Mouse (Mus musculus): ENCODE data around the gene Tgfbr2. TPM values are rescaled to one million over a fixed set of nuclear protein-coding genes. Genes with fewer than 3 reads are reported as not detected.
A peak's percentile ranks its signal among the peaks of the same experiment; 100 is the strongest.

Gene Tgfbr2
- polyA plus RNA-seq, 1 experiment from 2014 or later: 10.3 TPM

DNA sequence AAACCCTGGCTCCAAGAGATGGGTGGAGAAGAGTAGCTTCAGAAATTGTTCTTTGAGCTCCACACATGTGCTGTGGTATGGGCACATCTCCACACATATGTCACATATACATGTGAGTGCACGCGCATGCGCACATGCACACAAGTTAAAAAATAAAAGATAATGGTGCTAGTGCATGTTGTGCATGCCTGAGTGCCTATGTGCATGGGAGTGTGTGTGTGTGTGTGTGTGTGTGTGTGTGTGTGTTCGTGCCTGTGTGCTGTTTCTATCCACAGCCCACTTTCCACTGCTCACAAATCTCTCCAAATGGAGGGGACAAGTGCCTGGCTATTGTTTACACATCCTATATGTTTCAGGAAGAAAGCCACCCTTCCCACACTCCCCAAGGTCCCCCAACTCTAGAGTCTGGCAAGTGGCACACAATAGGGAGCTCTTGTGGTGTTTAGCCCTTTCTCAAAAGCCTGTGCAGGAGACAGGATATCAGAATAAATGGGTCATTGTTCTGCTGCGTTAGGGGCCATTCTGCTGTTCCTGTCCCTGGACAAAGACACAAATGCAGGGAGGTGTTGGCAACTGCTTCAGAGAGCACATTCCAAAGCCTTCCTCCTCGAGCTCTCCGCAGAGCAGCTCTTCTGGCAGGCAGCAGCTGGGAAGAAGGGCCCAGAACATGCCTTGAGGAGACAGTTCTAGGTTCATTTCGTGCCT is 37.9 kb upstream of the Tgfbr2 start:
- Histone ChIP-seq H3K9ac (no peak overlapping the region), H3K27me3 (no peaks in the 10 kb centered on the region), H3K4me2 (no peak overlapping the region), H3K4me1 (replicated peaks) (peaks cover 18% of the 10 kb centered on the region), H3K9me3 (no peaks in the 10 kb centered on the region), H3K27ac (replicated peaks) (peak overlapping the region; percentile 33; the same call in 1 of the 2 replicates), H3K4me3 (no peak overlapping the region), H3K36me3 (no peaks in the 10 kb centered on the region)
- 54% methylated on average over 8 of the region's 8 CpGs for WGBS
- ATAC-seq (ENCODE audit: low read depth): no peak

DNA sequence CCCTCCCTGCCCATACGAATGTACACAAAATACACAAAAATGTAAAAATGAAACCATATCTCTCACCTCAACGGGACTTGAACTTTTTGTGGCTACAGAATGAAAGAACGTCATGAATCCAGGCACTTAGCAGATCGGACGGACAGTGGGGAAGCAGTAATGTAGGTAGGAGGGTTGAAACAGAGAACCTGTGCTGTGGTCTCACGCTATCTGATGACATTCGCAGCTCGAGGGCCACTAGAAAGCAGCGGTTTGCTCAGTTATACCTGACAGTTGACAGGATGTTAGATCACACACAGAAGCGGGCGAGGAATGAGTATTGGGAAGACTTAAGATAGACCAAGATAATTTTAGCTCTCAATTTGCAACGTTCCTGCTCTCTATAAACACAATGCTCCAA is 36.9 kb upstream of the Tgfbr2 start:
- ATAC-seq (ENCODE audit: low read depth): no peak
- Histone ChIP-seq H3K36me3 (no peaks in the 10 kb centered on the region), H3K9me3 (no peaks in the 10 kb centered on the region), H3K9ac (no peak overlapping the region), H3K4me3 (no peak overlapping the region), H3K27ac (replicated peaks) (no peak overlapping the region), H3K27me3 (no peaks in the 10 kb centered on the region), H3K4me1 (replicated peaks) (peaks cover 20% of the 10 kb centered on the region), H3K4me2 (no peak overlapping the region)
- 87% methylated on average over 12 of the region's 12 CpGs for WGBS

DNA sequence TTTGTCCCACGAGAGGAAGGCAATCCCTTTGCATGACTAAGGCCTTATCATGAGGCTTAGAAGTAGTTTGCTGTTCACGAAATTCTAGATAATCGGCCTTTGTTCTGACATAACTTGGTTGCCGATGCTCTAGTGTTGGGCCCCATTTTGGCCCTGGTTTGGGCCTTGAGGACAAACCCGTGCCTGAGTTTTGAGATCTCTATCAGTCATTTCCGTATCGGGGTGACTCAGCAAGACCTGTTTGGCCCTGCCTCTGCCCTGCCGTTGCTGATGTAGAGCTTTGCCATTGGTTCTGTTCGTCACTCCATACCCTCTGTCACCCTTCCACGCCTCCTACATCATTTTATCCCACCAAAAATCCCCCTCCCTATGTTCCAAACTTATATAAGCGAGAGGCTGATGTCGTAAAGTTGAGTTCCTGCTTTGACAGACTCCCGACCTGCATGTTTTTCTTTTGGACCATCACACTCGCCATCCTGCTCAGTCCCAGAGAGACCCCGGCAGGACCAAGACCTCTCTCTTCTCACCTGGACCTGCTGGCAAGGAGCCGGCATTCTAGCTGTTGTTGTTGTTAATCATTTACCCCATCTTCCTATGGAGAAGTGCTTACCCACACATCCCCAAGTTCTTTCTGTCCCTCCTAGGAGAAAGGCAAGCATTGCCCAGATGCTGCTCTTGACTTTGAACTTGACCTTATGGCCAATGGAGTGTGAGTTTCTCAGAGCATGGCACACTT is 33.2 kb upstream of the Tgfbr2 start:
- no peak overlapping the region for H3K27ac ChIP-seq (replicated peaks)
- H3K9me3 ChIP-seq: no peaks in the 10 kb centered on the region
- H3K4me3 ChIP-seq: no peak overlapping the region

DNA sequence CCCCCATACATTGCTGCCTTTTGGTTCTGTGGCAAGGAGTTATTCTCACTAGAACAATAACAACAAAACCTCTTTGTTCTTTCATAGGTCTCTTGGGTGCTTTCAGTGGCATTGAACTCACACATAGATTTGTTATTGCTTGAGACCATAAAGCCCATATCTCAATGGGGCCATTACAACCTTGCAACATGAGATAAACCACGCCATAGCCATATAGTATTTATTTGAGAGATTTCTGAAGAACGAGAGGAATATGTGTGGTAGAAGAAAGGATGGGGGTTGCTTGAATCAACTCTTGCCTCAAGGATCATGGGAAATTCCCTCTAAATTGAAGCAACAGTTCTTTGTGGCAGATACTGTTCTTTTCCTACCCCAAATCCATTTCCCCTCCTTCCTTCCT is 31.7 kb upstream of the Tgfbr2 start:
- peak overlapping the region; percentile 35; the same call in 1 of the 2 replicates for H3K27ac ChIP-seq (replicated peaks)
- H3K4me3 ChIP-seq: no peak overlapping the region
- no peaks in the 10 kb centered on the region for H3K36me3 ChIP-seq
- H3K9me3 ChIP-seq: no peaks in the 10 kb centered on the region
- H3K4me1 ChIP-seq (replicated peaks): peaks cover 15% of the 10 kb centered on the region; the same call in 1 of the 2 replicates
- no peak for ATAC-seq (ENCODE audit: low read depth)
- no peak overlapping the region for H3K4me2 ChIP-seq
- H3K27me3 ChIP-seq: no peaks in the 10 kb centered on the region
- 48% methylated on average over 2 of the region's 2 CpGs for WGBS
- H3K9ac ChIP-seq: no peak overlapping the region

More for the DNA sequence above, 33.2 kb upstream of the Tgfbr2 start:
- no peaks in the 10 kb centered on the region for H3K27me3 ChIP-seq
- H3K4me1 ChIP-seq (replicated peaks): peaks cover 24% of the 10 kb centered on the region
- H3K9ac ChIP-seq: no peak overlapping the region
- no peaks in the 10 kb centered on the region for H3K36me3 ChIP-seq
- no peak for ATAC-seq (ENCODE audit: low read depth)
- H3K4me2 ChIP-seq: no peak overlapping the region
- 89% methylated on average over 16 of the region's 16 CpGs for WGBS

DNA sequence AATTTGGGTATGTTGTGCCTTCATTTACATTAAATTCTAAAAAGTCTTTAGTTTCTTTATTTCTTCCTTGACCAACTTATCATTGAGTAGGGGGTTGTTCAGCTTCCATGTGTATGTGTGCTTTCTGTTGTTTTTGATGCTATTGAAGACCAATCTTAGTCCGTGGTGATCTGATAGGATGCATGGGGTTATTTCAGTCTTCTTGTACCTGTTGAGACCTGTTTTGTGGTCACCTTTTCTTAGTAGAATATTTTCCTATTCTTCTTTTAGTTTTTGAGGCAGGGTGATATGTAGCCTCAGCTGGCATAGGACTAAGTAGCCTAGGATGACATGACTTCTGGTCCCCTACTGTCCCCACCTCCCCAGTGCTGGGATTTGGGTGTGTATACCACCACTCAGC is 28.5 kb upstream of the Tgfbr2 start:
- no peaks in the 10 kb centered on the region for H3K36me3 ChIP-seq
- no peak overlapping the region for H3K27ac ChIP-seq (replicated peaks)
- no peak overlapping the region for H3K4me3 ChIP-seq
- H3K9me3 ChIP-seq: no peaks in the 10 kb centered on the region
- H3K4me1 ChIP-seq (replicated peaks): peaks cover 23% of the 10 kb centered on the region
- 92% methylated on average over 1 of the region's 1 CpGs for WGBS
- ATAC-seq (ENCODE audit: low read depth): no peak
- no peaks in the 10 kb centered on the region for H3K27me3 ChIP-seq
- no peak overlapping the region for H3K9ac ChIP-seq
- H3K4me2 ChIP-seq: no peak overlapping the region

DNA sequence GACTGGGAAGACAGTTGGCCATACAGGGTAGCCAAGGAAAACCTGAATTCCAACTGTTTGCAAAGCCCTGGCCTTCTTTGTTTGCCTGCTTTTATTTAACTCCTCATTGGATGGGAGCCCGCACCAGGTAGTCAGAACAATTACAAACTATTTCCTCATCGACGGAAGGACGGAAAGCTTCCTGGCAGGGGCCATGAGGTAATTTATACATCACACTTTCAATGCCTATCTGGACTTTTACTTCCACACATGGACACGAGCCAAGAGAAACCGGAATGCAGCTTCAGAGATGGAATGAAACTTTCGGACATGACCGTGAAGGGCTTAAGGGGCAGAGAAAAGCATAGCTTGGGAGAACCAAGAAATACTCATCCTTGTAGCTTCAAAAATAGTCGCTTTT is 24.0 kb upstream of the Tgfbr2 start:
- peak overlapping the region; percentile 52; the same call in 1 of the 2 replicates for H3K27ac ChIP-seq (replicated peaks)

DNA sequence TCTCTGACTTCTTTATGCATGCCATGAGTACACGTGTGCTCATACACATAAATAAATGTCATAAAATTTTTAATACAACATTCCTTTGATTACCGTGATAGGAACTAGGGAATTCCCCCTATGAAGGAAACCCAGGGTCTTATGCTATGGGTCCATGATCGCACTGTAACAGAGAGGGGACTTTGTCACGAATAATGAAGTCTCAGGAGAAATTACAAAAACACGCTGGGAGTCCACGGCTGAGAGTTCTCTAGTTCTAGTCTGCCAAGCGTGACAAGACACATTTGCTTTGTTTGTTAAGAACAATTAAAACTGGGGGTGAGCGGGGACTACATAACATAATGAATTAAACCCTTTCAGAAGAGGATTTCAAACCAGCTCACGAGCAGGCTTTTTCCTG is 23.3 kb upstream of the Tgfbr2 start:
- H3K36me3 ChIP-seq: no peaks in the 10 kb centered on the region
- H3K27me3 ChIP-seq: no peaks in the 10 kb centered on the region
- H3K4me1 ChIP-seq (replicated peaks): peaks cover 14% of the 10 kb centered on the region
- no peaks in the 10 kb centered on the region for H3K9me3 ChIP-seq
- H3K4me2 ChIP-seq: no peak overlapping the region; the same call in 1 of the 2 replicates
- ATAC-seq (ENCODE audit: low read depth): no peak
- H3K4me3 ChIP-seq: no peak overlapping the region
- WGBS: 21% methylated on average over 9 of the region's 9 CpGs
- 0 out of 2 replicates have a peak overlapping the region, but pooled peaks have one; percentile 49 for H3K27ac ChIP-seq (replicated peaks)
- no peak overlapping the region for H3K9ac ChIP-seq

More for the DNA sequence above, 24.0 kb upstream of the Tgfbr2 start:
- H3K4me3 ChIP-seq: no peak overlapping the region
- H3K9me3 ChIP-seq: no peaks in the 10 kb centered on the region
- no peak overlapping the region for H3K4me2 ChIP-seq
- H3K36me3 ChIP-seq: no peaks in the 10 kb centered on the region
- no peaks in the 10 kb centered on the region for H3K27me3 ChIP-seq
- no peak for ATAC-seq (ENCODE audit: low read depth)
- 54% methylated on average over 9 of the region's 9 CpGs for WGBS
- no peak overlapping the region for H3K9ac ChIP-seq
- H3K4me1 ChIP-seq (replicated peaks): peaks cover 14% of the 10 kb centered on the region

DNA sequence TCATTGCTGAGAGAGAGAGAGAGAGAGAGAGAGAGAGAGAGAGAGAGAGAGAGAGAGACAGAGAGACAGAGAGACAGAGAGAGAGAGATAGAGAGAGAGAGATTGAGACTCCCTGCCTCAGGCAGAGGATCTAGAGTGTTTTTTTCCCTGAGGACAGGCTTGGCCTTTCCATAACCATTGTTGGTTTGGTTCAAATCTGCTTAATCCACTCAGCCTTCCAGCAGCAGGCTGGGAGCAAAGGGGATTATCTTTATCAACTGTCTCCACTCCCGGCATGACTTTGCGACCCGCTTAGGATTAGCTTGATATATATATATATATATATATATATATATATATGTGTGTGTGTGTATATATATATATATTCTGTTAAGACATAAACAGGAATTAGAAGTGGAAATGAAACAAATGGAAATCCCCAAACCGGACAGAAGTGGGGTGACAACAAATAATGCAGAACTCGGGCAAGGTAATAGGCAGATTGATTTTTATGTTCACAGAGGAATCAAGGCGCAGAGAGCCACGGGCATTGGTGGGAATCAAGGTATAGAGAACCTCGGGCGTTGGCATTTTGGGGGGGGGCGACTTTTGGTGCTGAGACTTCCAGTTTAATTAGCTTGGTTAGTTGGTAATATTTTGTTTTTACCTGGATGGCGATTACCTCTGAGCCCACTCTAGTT is 22.5 kb upstream of the Tgfbr2 start:
- no peak overlapping the region for H3K4me3 ChIP-seq
- 94% methylated on average over 11 of the region's 11 CpGs for WGBS
- no peak for ATAC-seq (ENCODE audit: low read depth)
- peaks cover 14% of the 10 kb centered on the region for H3K4me1 ChIP-seq (replicated peaks)
- H3K9ac ChIP-seq: no peak overlapping the region
- H3K27ac ChIP-seq (replicated peaks): no peak overlapping the region
- H3K9me3 ChIP-seq: no peaks in the 10 kb centered on the region
- H3K36me3 ChIP-seq: no peaks in the 10 kb centered on the region
- H3K4me2 ChIP-seq: no peak overlapping the region
- no peaks in the 10 kb centered on the region for H3K27me3 ChIP-seq

DNA sequence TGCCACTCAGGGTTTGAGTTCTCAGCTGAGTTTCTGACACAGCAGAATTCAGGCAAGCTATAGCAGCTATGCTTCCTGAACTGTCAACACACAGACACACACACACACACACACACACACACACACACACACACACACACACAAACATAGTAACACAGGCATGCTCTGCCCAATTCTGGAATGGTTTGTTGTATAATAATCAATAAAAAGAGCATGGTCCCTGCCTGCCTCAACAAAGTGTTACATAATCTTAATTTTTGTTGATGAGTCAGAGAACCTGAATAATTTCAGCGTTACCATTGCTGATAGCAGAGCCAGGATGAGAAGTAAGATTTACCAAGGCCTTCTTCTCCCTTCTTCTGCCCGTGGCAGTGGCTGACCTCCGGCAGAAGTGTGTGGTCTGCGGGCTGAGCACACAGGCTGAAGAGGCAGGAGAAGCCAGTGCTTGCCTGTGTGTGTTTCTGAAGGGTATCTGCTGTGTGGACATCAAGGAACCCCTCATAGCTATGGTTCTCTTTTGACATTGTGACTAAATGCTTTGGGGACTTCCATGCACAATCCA is 18.8 kb upstream of the Tgfbr2 start:
- no peak overlapping the region for H3K9ac ChIP-seq
- 80% methylated on average over 4 of the region's 4 CpGs for WGBS
- H3K36me3 ChIP-seq: no peaks in the 10 kb centered on the region
- H3K27ac ChIP-seq (replicated peaks): no peak overlapping the region
- no peaks in the 10 kb centered on the region for H3K9me3 ChIP-seq
- H3K27me3 ChIP-seq: no peaks in the 10 kb centered on the region
- ATAC-seq (ENCODE audit: low read depth): no peak
- no peak overlapping the region for H3K4me3 ChIP-seq
- no peak overlapping the region for H3K4me2 ChIP-seq
- H3K4me1 ChIP-seq (replicated peaks): peaks cover 9% of the 10 kb centered on the region

DNA sequence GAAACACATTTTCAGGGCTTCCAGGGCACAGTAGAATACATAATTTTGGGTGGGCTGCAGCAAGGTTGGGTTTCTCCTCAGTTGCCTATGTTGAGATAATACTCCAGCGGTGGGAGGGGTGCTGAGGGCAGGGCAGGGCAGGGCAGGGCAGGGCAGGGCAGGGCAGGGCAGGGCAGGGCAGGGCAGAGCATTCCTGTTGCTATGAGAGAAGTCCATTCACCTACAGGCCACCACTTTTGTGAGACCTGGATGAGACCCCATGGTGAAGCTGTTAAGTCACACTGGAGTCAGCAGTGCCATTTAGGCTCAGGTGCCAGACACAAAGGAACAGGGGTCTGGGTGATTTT is 18.3 kb upstream of the Tgfbr2 start:
- 100% methylated on average over 1 of the region's 1 CpGs for WGBS
- H3K4me3 ChIP-seq: no peak overlapping the region
- H3K27me3 ChIP-seq: no peaks in the 10 kb centered on the region
- peaks cover 5% of the 10 kb centered on the region for H3K4me1 ChIP-seq (replicated peaks)
- H3K27ac ChIP-seq (replicated peaks): no peak overlapping the region
- no peak overlapping the region for H3K4me2 ChIP-seq
- H3K36me3 ChIP-seq: no peaks in the 10 kb centered on the region
- H3K9me3 ChIP-seq: no peaks in the 10 kb centered on the region
- H3K9ac ChIP-seq: no peak overlapping the region
- ATAC-seq (ENCODE audit: low read depth): no peak

DNA sequence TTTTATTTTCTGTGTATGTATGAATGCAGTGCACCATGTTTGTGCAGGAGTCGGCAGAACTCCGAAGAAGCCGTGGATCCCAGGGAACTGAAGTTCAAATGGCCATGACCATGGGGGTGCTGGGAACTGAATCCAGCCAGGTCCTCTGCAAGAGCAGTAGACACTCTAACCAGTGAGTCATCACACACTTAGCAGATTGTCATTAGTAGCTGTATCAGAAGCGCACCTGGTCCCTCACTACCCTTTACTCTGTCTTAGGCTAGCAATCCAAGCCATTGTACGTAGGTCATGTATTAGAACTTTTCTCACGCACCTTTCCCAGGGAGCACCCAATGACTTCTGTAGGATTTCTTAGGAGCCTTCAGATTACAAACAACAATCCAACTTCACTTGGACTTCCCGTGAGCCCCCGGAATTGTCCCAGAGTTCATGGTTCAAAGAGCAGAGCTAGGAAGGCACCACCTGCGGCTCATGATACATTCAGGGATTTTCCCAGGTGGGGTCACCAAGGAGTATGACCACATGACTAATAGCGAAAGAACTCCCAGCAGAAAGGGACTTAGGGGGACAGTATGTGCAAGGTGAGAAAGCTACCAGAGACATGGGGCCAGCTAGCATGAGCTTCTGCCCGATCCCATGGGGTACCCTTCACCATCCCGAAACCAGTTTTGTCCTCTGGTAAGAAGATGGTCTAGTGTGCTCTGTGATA is 17.8 kb upstream of the Tgfbr2 start:
- Histone ChIP-seq H3K9ac (no peak overlapping the region), H3K4me1 (replicated peaks) (no peaks in the 10 kb centered on the region; the same call in 1 of the 2 replicates), H3K9me3 (no peaks in the 10 kb centered on the region), H3K27me3 (no peaks in the 10 kb centered on the region), H3K4me2 (no peak overlapping the region), H3K4me3 (no peak overlapping the region), H3K27ac (replicated peaks) (no peak overlapping the region), H3K36me3 (no peaks in the 10 kb centered on the region)
- 97% methylated on average over 12 of the region's 12 CpGs for WGBS
- ATAC-seq (ENCODE audit: low read depth): no peak

Measured in neural tube, embryonic 13.5 days (tissue).